Mouse (Mus musculus) lung, postnatal 0 days (tissue): ENCODE data around the gene Hpn. TPM values are rescaled to one million over a fixed set of nuclear protein-coding genes. Genes with fewer than 3 reads are reported as not detected.

Source experiments
- ATAC-seq: fragments of 200-750 bp; cut with Nextera tagmentation; 2 replicates; pipeline ENCODE4 v1.8.0; 2017; ENCODE audit warnings: moderate library complexity
- DNase-seq: peaks from one replicate; pipeline ENCODE4 v3.0.0-alpha.2; 2016; ENCODE audit warnings: low spot score
- H3K27ac ChIP-seq: fragments of 300-500 bp; sonication (generic); 2 replicates; pipeline ENCODE4 v1.5.1; 2014; ENCODE audit warnings: antibody characterized with exemption, mild to moderate bottlenecking, low read length, mixed read lengths
- H3K27me3 ChIP-seq: fragments of 300-500 bp; sonication (generic); replicated peaks from 2 replicates; pipeline ENCODE4 v1.6.1; 2014; ENCODE audit warnings: low read length, mixed read lengths; ENCODE audit not compliant: insufficient read depth
- H3K36me3 ChIP-seq: fragments of 300-500 bp; sonication (generic); 2 replicates; pipeline ENCODE4 v1.6.1; 2014; ENCODE audit warnings: low read length, mixed read lengths; ENCODE audit not compliant: insufficient read depth
- H3K4me1 ChIP-seq: fragments of 300-500 bp; sonication (generic); 2 replicates; pipeline ENCODE4 v1.6.1; 2014; ENCODE audit warnings: antibody characterized with exemption, low read depth, low read length, mixed read lengths; ENCODE audit not compliant: insufficient read depth
- H3K4me2 ChIP-seq: fragments of 300-500 bp; sonication (generic); replicated peaks from 2 replicates; pipeline ENCODE4 v1.6.1; 2014; ENCODE audit warnings: low read depth, mild to moderate bottlenecking, low read length, moderate library complexity, mixed read lengths
- H3K4me3 ChIP-seq: fragments of 300-500 bp; sonication (generic); 2 replicates; pipeline ENCODE4 v1.5.1; 2014; ENCODE audit warnings: low read depth, low read length
- H3K9ac ChIP-seq: fragments of 300-500 bp; sonication (generic); replicated peaks from 2 replicates; pipeline ENCODE4 v1.6.1; 2014; ENCODE audit warnings: low read depth, mild to moderate bottlenecking
- H3K9me3 ChIP-seq: fragments of 300-500 bp; sonication (generic); 2 replicates; pipeline ENCODE4 v1.6.1; 2016; ENCODE audit warnings: low read length, mixed read lengths
- CTCF ChIP-seq: IDR thresholded peaks from 2 replicates; pipeline ENCODE4 v1.5.1; 2016; ENCODE audit warnings: antibody characterized with exemption, mild to moderate bottlenecking
- EP300 ChIP-seq: IDR thresholded peaks from 2 replicates; pipeline ENCODE4 v1.6.1; 2016; ENCODE audit warnings: antibody characterized with exemption, mild to moderate bottlenecking, control low read depth
- WGBS: fragments of 180-500 bp; shearing (Covaris S2); extraction: QIAGEN DNeasy Blood & Tissue Kit; methylation state at CpG from one replicate; pipeline ENCODE4 v1.1.7; 2014; 5-methylcytosine and 5-hydroxymethylcytosine counted together
- polyA plus RNA-seq: library from polyadenylated mRNA; unstranded; fragments of >200 nt; fragmentation: Nextera tagmentation; extraction: Ambion mirVana; gene quantifications from 2 replicates; pipeline ENCODE4 v1.2.1, GENCODE M21; 2015

Hpn gene
- polyA plus RNA-seq, 1 experiment from 2014 or later, result 20.5 TPM

- Histone ChIP-seq H3K9me3 (no peaks in the 10 kb centered on the region), H3K4me2 (no peak overlapping the region), H3K4me3 (no peak overlapping the region), H3K4me1 (peaks cover 4% of the 10 kb centered on the region; the same call in 1 of the 2 replicates), H3K27ac (no peak overlapping the region), H3K27me3 (no peaks in the 10 kb centered on the region), H3K9ac (no peak overlapping the region), H3K36me3 (no peaks in the 10 kb centered on the region)
- 41% methylated on average over 2 of the region's 2 CpGs for WGBS
- ATAC-seq (no peak), DNase-seq (no peak)
- TF ChIP-seq EP300, result no peak
- TF ChIP-seq CTCF, result no peak
Observed at GRCm38 (mm10) chr7:31087262-31087661, 27.8 kb downstream of the Hpn start.

DNA sequence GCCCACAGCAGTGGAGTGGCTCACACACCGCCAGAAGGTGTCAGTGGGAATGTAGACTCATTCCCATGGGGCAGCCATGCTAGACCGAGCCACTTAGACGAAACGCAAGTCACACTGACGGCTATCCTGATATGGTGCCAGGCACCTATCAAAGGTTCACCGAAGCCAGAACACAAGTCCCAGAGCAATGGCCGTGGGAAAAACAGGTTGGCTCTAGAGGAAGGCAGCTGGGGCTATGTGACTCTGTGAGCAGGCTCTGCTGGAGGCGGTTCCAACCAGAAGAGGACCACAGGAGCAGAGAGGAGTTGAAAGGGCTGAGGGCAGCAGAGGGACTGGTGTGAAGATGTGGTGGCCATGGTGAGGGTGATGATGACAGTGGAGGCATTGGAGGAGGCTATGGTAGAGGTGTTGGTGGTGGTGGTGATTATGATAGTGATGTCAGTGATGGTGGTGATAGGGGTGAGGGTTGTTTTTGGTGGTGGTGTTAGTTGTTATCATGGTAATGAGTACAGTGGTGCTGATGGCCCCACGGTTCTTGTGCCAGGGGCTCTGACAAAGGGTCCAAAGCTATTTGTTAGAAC, 28.8 kb downstream of the Hpn start:
- Histone ChIP-seq H3K4me1 (peaks cover 4% of the 10 kb centered on the region; the same call in 1 of the 2 replicates), H3K27ac (no peak overlapping the region), H3K4me2 (no peak overlapping the region), H3K9me3 (no peaks in the 10 kb centered on the region), H3K4me3 (no peak overlapping the region), H3K9ac (no peak overlapping the region), H3K36me3 (no peaks in the 10 kb centered on the region), H3K27me3 (no peaks in the 10 kb centered on the region)
- no peak for TF ChIP-seq CTCF
- no peak for TF ChIP-seq EP300
- 87% methylated on average over 9 of the region's 9 CpGs for WGBS
- DNase-seq, result no peak
- no peak for ATAC-seq

DNA sequence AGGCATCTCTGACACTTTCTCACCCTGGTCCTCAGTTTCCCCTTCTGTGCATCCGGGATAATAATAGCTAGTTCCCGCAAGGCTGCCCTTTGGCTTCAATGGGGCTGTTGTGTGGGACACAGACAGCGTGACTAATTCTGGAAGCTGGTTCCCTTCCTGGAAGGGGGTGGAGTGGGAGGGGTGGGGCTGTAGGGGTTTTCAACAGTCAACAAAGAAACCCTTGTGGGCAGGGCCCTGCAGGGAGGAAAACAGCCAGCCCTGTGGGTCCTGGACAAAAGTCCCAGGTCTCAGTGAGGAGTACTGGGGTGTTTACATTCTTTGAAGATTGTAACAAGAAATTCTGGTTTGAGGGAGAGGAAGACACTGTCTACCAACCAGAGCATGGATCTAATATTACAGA, 29.9 kb downstream of the Hpn start:
- ATAC-seq (peak; percentile 71), DNase-seq (peak; percentile 53)
- WGBS, result 22% methylated on average over 3 of the region's 3 CpGs
- Histone ChIP-seq H3K9ac (no peak overlapping the region), H3K27ac (peak overlapping the region; percentile 29; the same call in 1 of the 2 replicates), H3K4me1 (peaks cover 4% of the 10 kb centered on the region; the same call in 1 of the 2 replicates), H3K4me3 (no peak overlapping the region), H3K9me3 (no peaks in the 10 kb centered on the region), H3K27me3 (no peaks in the 10 kb centered on the region), H3K36me3 (no peaks in the 10 kb centered on the region), H3K4me2 (no peak overlapping the region)
- TF ChIP-seq EP300 (peak; percentile 27; the same call in 1 of the 2 replicates), CTCF (no peak)

GRCm38 (mm10) chr7:31084140-31084539, 30.9 kb downstream of the Hpn start:
- Histone ChIP-seq H3K4me1 (peaks cover 4% of the 10 kb centered on the region; the same call in 1 of the 2 replicates), H3K9me3 (no peaks in the 10 kb centered on the region), H3K36me3 (no peaks in the 10 kb centered on the region), H3K27ac (no peak overlapping the region), H3K4me2 (no peak overlapping the region), H3K4me3 (no peak overlapping the region), H3K9ac (no peak overlapping the region), H3K27me3 (no peaks in the 10 kb centered on the region)
- peak; percentile 21 for DNase-seq
- WGBS, result 40% methylated on average over 9 of the region's 9 CpGs
- no peak for ATAC-seq
- TF ChIP-seq EP300 (no peak), CTCF (no peak)

DNA sequence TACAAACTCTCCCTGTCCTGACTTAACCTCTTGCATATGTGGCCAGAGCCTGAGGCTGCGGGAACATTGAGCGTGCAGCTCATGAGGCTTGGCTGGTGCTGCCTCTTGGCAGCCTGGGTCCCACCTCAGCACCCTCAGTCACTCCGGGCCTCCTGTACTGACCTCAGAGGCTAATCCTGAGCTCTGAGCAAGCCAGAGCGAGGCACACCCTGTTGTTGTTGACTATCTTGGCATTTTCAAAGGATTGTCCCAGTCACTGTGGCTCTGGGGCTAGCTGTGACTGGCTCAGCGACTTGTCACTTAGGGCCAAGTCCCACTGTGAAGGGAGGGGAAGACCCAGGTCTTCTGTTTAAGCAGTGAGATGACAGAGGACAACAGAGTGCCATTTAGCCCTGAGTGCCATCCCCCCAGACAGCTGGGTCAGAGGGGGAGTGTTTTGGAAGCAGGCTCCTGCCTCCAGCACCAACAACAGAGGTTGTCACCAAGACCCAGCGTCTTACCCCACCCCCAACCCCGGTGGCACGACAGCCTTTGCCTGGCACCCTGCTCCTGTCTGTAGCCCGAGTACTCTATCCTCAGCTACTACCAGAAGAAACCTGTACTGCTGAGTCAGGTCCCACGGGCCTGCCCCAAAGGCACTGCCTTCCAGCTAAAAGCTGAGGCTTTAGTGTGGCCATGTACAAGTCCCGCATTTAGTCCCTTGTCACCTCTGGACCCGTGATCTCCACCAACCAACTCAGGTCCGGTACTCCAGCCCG, 32.1 kb downstream of the Hpn start:
- Histone ChIP-seq H3K4me3 (no peak overlapping the region), H3K9me3 (no peaks in the 10 kb centered on the region), H3K4me1 (peaks cover 4% of the 10 kb centered on the region; the same call in 1 of the 2 replicates), H3K27ac (no peak overlapping the region; the same call in 1 of the 2 replicates), H3K27me3 (no peaks in the 10 kb centered on the region), H3K4me2 (no peak overlapping the region), H3K36me3 (no peaks in the 10 kb centered on the region), H3K9ac (no peak overlapping the region)
- peak; percentile 52 for ATAC-seq
- TF ChIP-seq EP300 (no peak), CTCF (no peak)
- WGBS, result 67% methylated on average over 13 of the region's 14 CpGs
- peak; percentile 43 for DNase-seq

DNA sequence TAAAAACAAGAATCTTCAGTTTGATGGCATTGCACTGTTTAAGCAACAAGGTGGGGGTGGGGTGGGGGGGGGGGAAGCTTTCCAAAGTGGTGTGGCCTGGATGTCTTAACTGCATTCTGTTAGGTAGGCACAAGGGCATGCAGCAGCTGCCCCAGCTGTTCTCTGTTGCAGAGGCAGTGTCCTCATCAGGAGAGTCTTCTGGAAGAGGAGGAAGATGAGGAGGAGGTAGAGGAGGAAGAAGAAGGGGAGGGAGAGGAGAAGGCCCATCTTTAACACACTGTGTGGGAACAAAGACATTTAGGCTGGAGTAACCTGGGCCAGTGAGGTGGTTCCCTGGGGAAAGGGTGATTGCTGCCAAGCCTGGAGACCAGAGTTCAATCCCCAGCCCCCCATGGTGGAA, 33.0 kb downstream of the Hpn start:
- no peaks in the 10 kb centered on the region for H3K9me3 ChIP-seq
- no peaks in the 10 kb centered on the region for H3K36me3 ChIP-seq
- H3K4me3 ChIP-seq, result no peak overlapping the region
- H3K9ac ChIP-seq, result no peak overlapping the region
- H3K27me3 ChIP-seq, result no peaks in the 10 kb centered on the region
- no peak overlapping the region for H3K27ac ChIP-seq
- H3K4me2 ChIP-seq, result no peak overlapping the region
- peaks cover 4% of the 10 kb centered on the region; the same call in 1 of the 2 replicates for H3K4me1 ChIP-seq
- ATAC-seq (no peak), DNase-seq (no peak)
- TF ChIP-seq CTCF (no peak), EP300 (no peak)
